Mouse (Mus musculus): ENCODE measurements around the gene Gm10295. TPM values are rescaled to one million over a fixed set of nuclear protein-coding genes. Genes with fewer than 3 reads are reported as not detected.

The Gm10295 gene
- polyA plus RNA-seq, 1 experiment from 2014 or later = 0.05 TPM

GRCm38 (mm10) chr7:71302714-71303113 is 48.6 kb downstream of the Gm10295 start:
- no peaks in the 10 kb centered on the region for H3K9me3 ChIP-seq (ENCODE audit: control insufficient read depth, low read length)
- no peak overlapping the region for H3K4me2 ChIP-seq (ENCODE audit: low read depth, low read length)
- H3K4me1 ChIP-seq (replicated peaks; ENCODE audit: control insufficient read depth, insufficient read depth, low read length) = 0 out of 2 replicates have a peak, but pooled peaks cover 2% of the 10 kb centered on the region
- H3K9ac ChIP-seq (ENCODE audit: low read length) = no peak overlapping the region
- no peaks in the 10 kb centered on the region for H3K27me3 ChIP-seq (ENCODE audit: control insufficient read depth, insufficient read depth, low read depth, low read length)
- no peak overlapping the region for H3K27ac ChIP-seq (ENCODE audit: low read length)
- no peak overlapping the region for H3K4me3 ChIP-seq (ENCODE audit: low read length)
- ATAC-seq (ENCODE audit: low read depth) = no peak
- no peaks in the 10 kb centered on the region for H3K36me3 ChIP-seq (ENCODE audit: control insufficient read depth, insufficient read depth, low read length)
- WGBS = 66% methylated on average over 4 of the region's 4 CpGs
